Mouse (Mus musculus): ENCODE measurements around the gene Gm10271. TPM values are rescaled to one million over a fixed set of nuclear protein-coding genes. Genes with fewer than 3 reads are reported as not detected.

The Gm10271 gene
- polyA plus RNA-seq, 1 experiment = not detected

DNA sequence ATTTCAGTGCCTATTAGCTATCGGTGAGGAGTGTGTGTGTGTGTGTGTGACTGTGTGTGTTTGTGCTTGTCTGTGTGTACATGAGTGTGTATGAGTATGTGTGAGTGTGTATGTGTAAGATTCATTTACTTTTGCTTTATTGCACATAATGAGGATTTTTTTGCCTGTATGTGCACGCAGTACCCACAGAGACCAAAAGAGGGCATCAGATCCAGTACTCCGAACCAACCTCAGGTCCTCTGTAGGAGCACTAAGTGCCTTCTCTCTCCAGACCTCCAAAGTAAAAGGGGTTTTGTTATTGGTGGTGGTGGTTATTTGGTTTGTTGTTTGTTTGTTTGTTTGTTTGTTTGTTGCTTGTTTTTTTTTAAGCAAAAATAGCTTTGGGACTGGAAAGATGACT, 8.5 kb upstream of the Gm10271 start:
- Histone ChIP-seq H3K4me3 (replicated peaks; ENCODE audit: extremely low read depth, low read depth, low read length) (no peak overlapping the region), H3K4me1 (ENCODE audit: control insufficient read depth, insufficient read depth, low read length) (no peaks in the 10 kb centered on the region)
- TF ChIP-seq CTCF (IDR thresholded peaks at IDR 0.05; ENCODE audit: insufficient read depth, low read length) = peak; percentile 55
- no peak for TF ChIP-seq POLR2A (IDR thresholded peaks at IDR 0.05; ENCODE audit: borderline replicate concordance, extremely low read depth, low read depth, low read length)
- WGBS = 73% methylated on average over 3 of the region's 3 CpGs
- DNase-seq = peak; percentile 30

DNA sequence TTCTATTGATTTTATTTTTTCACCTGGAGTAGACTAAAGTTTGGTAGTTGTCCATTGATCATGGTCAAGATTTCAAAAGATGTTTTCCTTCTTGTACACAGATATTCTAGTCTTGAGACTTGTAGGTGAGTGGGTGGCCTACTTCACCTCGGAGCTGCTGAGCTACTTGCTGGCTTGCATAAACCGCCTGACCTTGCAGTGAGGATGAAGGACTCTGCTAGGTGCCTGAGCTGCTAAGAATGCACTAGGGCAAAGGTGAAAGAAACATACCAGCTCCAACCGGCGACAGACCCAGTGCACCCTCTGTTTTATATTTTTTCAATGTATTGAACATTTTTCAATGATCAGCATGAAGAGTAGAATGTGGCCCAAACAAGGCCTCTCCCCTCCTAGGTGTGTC, 7.9 kb upstream of the Gm10271 start:
- WGBS = 67% methylated on average over 4 of the region's 4 CpGs
- H3K4me1 ChIP-seq (ENCODE audit: control insufficient read depth, insufficient read depth, low read length) = no peaks in the 10 kb centered on the region
- no peak for DNase-seq
- no peak overlapping the region for H3K4me3 ChIP-seq (replicated peaks; ENCODE audit: extremely low read depth, low read depth, low read length)
- TF ChIP-seq CTCF (IDR thresholded peaks at IDR 0.05; ENCODE audit: insufficient read depth, low read length) = no peak
- TF ChIP-seq POLR2A (IDR thresholded peaks at IDR 0.05; ENCODE audit: borderline replicate concordance, extremely low read depth, low read depth, low read length) = no peak

DNA sequence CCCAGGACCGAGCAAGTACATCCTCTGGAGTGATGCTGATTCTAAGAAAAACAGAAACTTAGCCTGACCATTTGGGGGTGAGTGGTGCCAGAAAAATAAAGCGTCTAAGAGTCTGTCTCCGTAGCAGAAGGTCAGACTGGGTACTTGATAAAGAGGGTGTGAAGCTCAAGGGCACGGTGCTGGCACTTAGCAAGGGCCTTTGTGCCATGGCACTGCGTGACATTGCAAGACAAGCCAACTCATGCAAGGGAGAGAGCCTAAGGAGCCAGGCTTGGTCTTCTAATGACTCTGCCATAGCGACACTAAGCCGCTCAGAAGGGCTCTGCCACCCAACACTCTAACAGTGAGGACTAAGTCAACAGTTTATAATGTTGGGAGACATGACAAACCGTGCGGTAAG, 6.4 kb upstream of the Gm10271 start:
- Histone ChIP-seq H3K4me1 (ENCODE audit: control insufficient read depth, insufficient read depth, low read length) (no peaks in the 10 kb centered on the region), H3K4me3 (replicated peaks; ENCODE audit: extremely low read depth, low read depth, low read length) (no peak overlapping the region)
- no peak for DNase-seq
- no peak for TF ChIP-seq CTCF (IDR thresholded peaks at IDR 0.05; ENCODE audit: insufficient read depth, low read length)
- TF ChIP-seq POLR2A (IDR thresholded peaks at IDR 0.05; ENCODE audit: borderline replicate concordance, extremely low read depth, low read depth, low read length) = no peak
- 65% methylated on average over 9 of the region's 9 CpGs for WGBS

DNA sequence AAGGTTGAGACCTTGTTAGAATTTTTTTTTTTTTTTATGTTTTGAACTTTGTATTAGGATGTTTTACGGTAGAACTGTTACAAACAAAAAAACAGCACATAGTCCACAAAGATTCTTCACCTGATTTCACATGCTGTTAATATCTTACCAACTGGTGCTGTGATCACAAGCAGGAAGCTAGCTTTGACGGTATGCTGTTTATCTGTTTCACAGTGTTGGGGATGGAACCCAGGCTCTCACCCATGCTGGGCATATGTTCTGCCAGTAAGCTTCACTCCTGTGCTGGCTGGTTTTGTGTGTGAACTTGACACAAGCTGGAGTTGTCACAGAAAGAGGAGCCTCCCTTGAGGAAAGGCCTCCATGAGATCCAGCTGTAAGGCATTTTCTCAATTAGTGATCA, 5.4 kb upstream of the Gm10271 start:
- Histone ChIP-seq H3K4me3 (replicated peaks; ENCODE audit: extremely low read depth, low read depth, low read length) (no peak overlapping the region), H3K4me1 (ENCODE audit: control insufficient read depth, insufficient read depth, low read length) (no peaks in the 10 kb centered on the region)
- no peak for DNase-seq
- 77% methylated on average over 2 of the region's 2 CpGs for WGBS
- TF ChIP-seq POLR2A (IDR thresholded peaks at IDR 0.05; ENCODE audit: borderline replicate concordance, extremely low read depth, low read depth, low read length) (no peak), CTCF (IDR thresholded peaks at IDR 0.05; ENCODE audit: insufficient read depth, low read length) (no peak)

DNA sequence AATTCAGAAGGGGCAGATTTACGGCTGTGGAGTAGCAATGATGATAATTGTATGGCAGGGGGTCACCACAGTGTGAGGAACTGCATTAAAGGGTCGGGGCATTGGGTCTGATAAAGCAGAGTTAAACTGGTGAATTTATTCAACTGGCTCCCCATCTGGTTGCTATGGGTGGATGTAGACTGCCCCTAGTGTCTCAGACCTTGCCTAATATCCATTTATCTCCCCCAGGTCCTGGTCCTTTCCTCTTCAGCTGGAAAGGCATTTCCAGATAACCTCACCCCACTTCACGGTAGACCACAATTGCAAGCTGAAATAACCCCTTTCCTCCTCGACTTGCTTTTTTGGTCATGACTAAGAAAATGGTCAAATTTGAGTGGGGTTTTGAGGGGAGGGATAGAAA, 5.0 kb upstream of the Gm10271 start:
- Histone ChIP-seq H3K4me3 (replicated peaks; ENCODE audit: extremely low read depth, low read depth, low read length) (no peak overlapping the region), H3K4me1 (ENCODE audit: control insufficient read depth, insufficient read depth, low read length) (no peaks in the 10 kb centered on the region)
- no peak for DNase-seq
- WGBS = 41% methylated on average over 4 of the region's 4 CpGs
- TF ChIP-seq POLR2A (IDR thresholded peaks at IDR 0.05; ENCODE audit: borderline replicate concordance, extremely low read depth, low read depth, low read length) (no peak), CTCF (IDR thresholded peaks at IDR 0.05; ENCODE audit: insufficient read depth, low read length) (no peak)

DNA sequence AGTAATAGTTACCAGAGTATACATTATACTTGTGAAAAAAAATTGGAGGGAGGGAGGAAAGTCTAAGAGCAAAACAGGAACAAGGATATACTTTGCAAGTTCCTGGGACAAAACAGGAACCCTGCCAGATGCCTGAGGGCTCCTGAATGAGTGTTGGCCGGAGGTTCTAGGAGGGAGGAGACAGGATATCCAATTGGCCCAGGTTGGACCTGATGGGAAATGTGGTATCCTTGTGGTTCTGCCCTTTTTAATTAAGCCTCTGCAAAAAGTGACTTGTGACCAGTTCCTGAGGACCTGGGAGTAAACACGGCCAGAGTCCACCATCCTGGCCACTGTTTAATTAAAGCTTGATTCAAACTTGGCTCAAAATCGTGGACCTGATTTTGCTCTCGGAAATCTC, 3.7 kb downstream of the Gm10271 start:
- no peak for DNase-seq
- 53% methylated on average over 4 of the region's 4 CpGs for WGBS
- H3K4me3 ChIP-seq (replicated peaks; ENCODE audit: extremely low read depth, low read depth, low read length) = no peak overlapping the region
- H3K4me1 ChIP-seq (ENCODE audit: control insufficient read depth, insufficient read depth, low read length) = no peaks in the 10 kb centered on the region
- no peak for TF ChIP-seq POLR2A (IDR thresholded peaks at IDR 0.05; ENCODE audit: borderline replicate concordance, extremely low read depth, low read depth, low read length)
- no peak for TF ChIP-seq CTCF (IDR thresholded peaks at IDR 0.05; ENCODE audit: insufficient read depth, low read length)

DNA sequence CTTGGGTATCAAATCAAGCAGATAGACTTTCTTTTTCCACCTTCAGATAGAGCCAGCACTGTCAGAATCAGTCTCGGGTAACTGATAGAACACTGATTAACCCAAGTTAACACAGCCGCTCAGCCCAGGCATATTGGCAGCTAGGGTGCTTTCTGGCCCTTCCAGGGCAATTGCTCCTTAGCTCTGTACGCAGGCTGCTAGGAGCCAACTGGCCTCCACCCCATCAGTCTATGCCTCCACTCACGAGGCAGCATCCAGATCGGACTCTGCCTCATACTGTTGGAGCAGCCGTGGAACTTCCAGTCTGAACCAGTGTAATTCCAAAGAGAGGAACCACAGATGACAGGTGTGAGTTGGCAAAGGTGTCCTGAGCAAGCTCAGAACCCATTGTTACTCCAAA, 6.3 kb downstream of the Gm10271 start:
- no peak for TF ChIP-seq POLR2A (IDR thresholded peaks at IDR 0.05; ENCODE audit: borderline replicate concordance, extremely low read depth, low read depth, low read length)
- no peak for TF ChIP-seq CTCF (IDR thresholded peaks at IDR 0.05; ENCODE audit: insufficient read depth, low read length)
- 64% methylated on average over 6 of the region's 6 CpGs for WGBS
- H3K4me1 ChIP-seq (ENCODE audit: control insufficient read depth, insufficient read depth, low read length) = no peaks in the 10 kb centered on the region
- H3K4me3 ChIP-seq (replicated peaks; ENCODE audit: extremely low read depth, low read depth, low read length) = no peak overlapping the region
- no peak for DNase-seq

DNA sequence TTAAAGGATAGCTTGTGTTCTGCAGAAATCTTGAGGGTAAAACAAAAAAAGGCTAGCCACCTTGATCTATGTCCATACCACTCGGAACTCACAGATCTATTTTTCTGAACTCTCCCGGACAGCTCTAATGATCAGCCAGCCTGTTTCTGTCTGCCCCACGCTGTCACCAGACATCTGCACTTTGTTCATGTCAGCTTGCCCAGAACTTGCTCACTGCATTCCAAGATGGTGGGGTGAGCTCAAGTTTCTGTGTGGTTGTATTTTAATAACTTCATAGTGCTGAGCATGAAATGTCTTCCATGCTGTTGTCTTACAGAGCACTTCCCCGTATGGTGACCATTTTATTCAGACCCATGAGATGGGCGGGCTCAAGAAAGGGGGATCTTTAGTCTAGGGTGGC, 7.1 kb downstream of the Gm10271 start:
- 53% methylated on average over 5 of the region's 5 CpGs for WGBS
- H3K4me1 ChIP-seq (ENCODE audit: control insufficient read depth, insufficient read depth, low read length) = no peaks in the 10 kb centered on the region
- H3K4me3 ChIP-seq (replicated peaks; ENCODE audit: extremely low read depth, low read depth, low read length) = no peak overlapping the region
- 0 out of 2 replicates have a peak, but pooled peaks have one; percentile 12 for TF ChIP-seq POLR2A (IDR thresholded peaks at IDR 0.05; ENCODE audit: borderline replicate concordance, extremely low read depth, low read depth, low read length)
- no peak for TF ChIP-seq CTCF (IDR thresholded peaks at IDR 0.05; ENCODE audit: insufficient read depth, low read length)
- peak; percentile 37 for DNase-seq

DNA sequence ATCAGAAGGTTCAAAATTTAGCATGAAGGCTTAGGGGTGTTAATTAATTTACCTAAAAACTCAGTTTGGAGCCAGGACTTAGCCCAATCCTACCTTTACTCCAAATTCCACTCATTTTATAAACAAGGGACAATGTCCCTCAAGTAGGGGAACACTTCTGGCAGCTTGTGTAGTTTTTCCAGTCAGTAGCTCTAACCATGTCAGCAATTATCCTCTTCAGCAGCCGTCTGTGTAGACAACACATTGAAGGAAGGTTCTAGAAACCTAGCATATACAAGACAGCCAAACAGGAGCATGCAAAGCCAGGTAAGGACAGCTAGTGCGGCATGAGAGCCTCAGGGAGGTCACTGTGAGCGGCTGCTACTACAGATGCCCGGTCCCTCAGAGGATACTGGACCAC, 7.8 kb downstream of the Gm10271 start:
- no peak for DNase-seq
- TF ChIP-seq CTCF (IDR thresholded peaks at IDR 0.05; ENCODE audit: insufficient read depth, low read length) (no peak), POLR2A (IDR thresholded peaks at IDR 0.05; ENCODE audit: borderline replicate concordance, extremely low read depth, low read depth, low read length) (no peak)
- no peaks in the 10 kb centered on the region for H3K4me1 ChIP-seq (ENCODE audit: control insufficient read depth, insufficient read depth, low read length)
- H3K4me3 ChIP-seq (replicated peaks; ENCODE audit: extremely low read depth, low read depth, low read length) = peak overlapping the region; percentile 8
- WGBS = 62% methylated on average over 4 of the region's 4 CpGs

DNA sequence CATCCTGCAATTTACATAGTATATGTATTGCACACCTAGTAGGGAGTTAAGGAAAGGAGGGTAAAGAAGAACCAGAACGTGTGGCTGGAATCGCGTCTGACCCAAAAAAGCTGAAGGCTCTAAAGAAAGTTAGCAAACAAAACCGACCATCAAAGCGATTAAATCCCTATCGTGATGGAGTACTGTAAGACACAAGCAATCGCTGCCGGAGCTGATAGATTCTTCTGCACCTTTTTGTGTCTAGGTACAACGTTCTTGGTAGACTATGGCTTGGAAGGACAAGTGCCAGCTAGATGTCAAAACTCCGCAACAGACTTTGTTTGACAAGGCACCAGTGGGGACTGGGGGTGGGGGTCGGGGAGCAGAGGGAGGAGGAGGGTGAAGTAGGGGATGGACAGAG, 8.3 kb downstream of the Gm10271 start:
- no peak for DNase-seq
- 67% methylated on average over 11 of the region's 11 CpGs for WGBS
- no peak for TF ChIP-seq POLR2A (IDR thresholded peaks at IDR 0.05; ENCODE audit: borderline replicate concordance, extremely low read depth, low read depth, low read length)
- no peak for TF ChIP-seq CTCF (IDR thresholded peaks at IDR 0.05; ENCODE audit: insufficient read depth, low read length)
- Histone ChIP-seq H3K4me3 (replicated peaks; ENCODE audit: extremely low read depth, low read depth, low read length) (no peak overlapping the region), H3K4me1 (ENCODE audit: control insufficient read depth, insufficient read depth, low read length) (no peaks in the 10 kb centered on the region)

Measured in lung, adult 2 months (tissue).